Mouse (Mus musculus): ENCODE data around the gene Slc4a4.

DNA sequence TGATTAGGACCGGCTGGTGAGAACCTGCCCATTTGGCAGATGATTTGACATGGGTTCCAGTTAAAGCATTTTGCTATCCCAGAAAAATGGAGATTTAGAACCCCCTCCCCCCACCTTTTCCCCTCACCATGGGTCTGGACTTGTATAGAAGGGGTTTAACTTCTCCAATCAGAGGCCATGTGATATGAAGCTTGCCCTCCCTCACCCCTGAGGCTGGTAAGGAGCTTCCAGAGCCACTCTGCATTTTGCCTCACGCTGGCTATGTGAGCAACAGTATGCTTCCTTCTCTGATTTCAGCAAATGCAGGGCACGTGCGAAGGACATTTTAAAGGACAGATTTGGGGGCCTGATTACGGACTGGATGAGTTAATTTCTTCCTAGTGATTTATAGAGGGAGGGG, 43.5 kb downstream of the Slc4a4 start:
- TF ChIP-seq CTCF (IDR thresholded peaks at IDR 0.05; ENCODE audit: borderline replicate concordance, extremely low read depth, insufficient read depth, insufficient read length) (no peak), POLR2A (IDR thresholded peaks at IDR 0.05; ENCODE audit: borderline replicate concordance, extremely low read depth, insufficient read depth, insufficient read length, poor library complexity, severe bottlenecking) (no peak)
